Mouse (Mus musculus) A20 (cell line): ENCODE measurements at regions not wholly inside any gene's neighbourhood (a gene's known extent, or its start where the extent isn't known, plus 50 kb on each side); places are given as distances from the start of the nearest gene placed in this dataset.

Experiments
- DNase-seq: peaks from one replicate; pipeline ENCODE4 v3.0.0-alpha.2; 2011; ENCODE audit warnings: low read depth, low spot score

DNA sequence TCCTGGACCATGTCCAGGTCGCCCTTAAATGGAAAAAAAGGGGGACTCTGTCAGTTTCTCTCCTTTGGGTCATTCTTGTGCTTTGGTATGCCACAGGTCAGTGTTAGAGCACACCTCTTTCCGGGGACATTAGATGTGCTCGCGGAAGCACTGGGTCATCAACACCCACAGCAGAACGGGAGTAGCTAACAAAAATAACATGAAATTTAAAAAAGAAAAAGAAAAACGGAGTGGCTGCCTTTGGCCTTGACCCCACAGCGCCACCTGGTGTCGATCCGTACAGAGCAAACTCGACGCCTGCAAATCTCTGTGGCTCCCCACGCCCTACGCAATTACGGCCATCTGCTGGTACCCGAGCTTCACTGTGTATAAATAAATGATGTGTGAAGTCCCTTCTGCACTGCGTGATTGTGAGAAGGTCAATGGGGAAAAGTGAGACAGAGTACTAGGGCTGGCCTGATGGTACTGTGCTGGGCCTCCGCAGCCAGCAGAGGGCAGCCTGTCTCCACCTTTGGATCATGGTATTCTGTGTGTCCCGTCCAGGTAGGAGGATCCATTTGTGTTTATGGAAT, 99.0 kb upstream of the Slc7a12 start:
- DNase-seq = peak; percentile 74

DNA sequence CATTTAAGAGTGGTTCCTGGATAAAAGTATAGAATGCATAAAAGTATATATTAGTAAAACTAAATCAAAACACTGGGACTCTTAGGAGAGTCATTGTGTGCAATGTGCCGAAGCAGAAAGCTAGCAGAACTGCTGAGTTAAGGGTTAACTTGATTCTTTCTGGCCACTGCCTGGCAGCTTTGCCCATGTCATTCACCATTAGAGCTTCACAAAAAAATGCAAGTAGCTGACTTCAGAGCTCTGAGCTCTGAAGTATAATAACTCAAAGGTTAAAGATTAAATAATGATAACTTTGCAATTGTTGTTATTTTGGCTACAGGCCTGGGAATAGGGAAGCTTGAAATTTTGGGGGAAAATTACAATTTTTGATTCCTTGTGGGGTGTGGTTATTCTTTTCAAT, 89.8 kb upstream of the Slc7a12 start:
- no peak for DNase-seq

DNA sequence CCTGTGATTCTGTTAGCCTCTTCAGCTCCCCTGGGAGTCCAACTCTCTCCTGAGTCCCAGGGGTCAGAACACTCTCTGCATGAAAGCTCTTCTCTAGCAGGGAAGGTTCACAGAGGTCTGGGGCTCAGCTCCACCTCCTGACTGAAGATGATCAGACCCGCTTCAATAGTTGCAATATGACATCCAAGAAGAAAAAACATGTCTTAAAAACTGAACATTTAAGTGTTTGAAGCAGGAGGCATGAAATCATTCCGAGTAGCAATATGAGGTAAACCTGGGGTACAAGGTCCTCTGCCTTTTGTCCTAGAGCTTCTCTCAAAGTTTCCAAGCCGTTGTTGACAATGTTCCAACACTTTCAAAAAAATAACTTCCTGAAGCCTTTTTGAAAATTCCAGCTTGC, 81.8 kb upstream of the Slc7a12 start:
- no peak for DNase-seq

DNA sequence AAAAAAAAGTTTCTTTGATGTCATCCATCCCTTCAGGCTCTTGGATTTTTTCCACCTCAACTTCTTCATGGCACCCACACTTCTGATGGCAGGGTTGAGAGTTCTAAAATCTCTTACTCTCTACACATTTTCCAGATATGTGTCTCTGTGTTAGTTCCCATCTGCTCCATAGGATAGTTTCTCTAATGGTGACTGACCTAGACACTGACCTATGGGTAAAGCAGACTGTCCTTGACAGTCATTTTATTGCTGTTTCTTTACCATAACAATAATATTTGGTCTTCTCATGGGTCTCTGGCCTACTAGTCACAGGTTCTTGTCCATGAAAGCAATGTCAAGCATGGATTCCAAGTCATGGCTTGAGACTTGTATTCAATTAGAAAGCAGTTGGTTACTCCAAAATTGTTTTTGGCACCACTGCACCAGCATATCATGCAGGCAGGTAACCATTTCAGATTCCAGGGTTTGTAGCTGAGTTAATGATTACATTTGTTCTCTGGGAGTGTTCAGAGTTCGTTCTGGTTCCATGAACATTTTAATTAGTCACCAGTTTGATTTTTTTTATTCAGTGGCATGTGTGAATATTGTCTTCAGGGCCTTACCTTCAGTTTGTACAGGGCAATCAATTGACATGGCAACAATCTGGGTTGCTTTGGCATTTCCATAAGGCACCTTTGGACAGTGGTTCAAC, 71.9 kb upstream of the Slc7a12 start:
- no peak for DNase-seq
